Mouse (Mus musculus) erythroid progenitor cell, adult 5-6 weeks (primary cell): ENCODE measurements at regions not wholly inside any gene's neighbourhood (a gene's known extent, or its start where the extent isn't known, plus 50 kb on each side); places are given as distances from the start of the nearest gene placed in this dataset.
"Not testable (repeated sequence)": the region's sequence is repeated elsewhere in the genome, so short reads cannot be mapped to it uniquely, and the experiment has no call there.

Source experiments
- ATAC-seq: replicated peaks from 2 replicates; pipeline ENCODE4 v1.8.0; 2016; ENCODE audit warnings: moderate number of reproducible peaks, mild to moderate bottlenecking, moderate TSS enrichment, inconsistent platforms; ENCODE audit not compliant: poor library complexity, low FRiP score, severe bottlenecking

- ATAC-seq, result no peak
Measured at GRCm38 (mm10) chr10:117568138-117568387, 61.2 kb upstream of the Cpm start.

- no peak for ATAC-seq
Measured at GRCm38 (mm10) chr10:117567379-117568137, 61.7 kb upstream of the Cpm start.

GRCm38 (mm10) chr10:117566648-117567378 lies 62.5 kb upstream of the Cpm start:
- ATAC-seq, result no peak

- ATAC-seq, result no peak
Measured at GRCm38 (mm10) chr10:117566204-117566603, 63.1 kb upstream of the Cpm start.

GRCm38 (mm10) chr10:117565529-117566086 lies 63.7 kb upstream of the Cpm start:
- no peak for ATAC-seq

GRCm38 (mm10) chr10:117565110-117565509 lies 64.2 kb upstream of the Cpm start:
- no peak for ATAC-seq

GRCm38 (mm10) chr10:117564118-117565040 lies 64.9 kb upstream of the Cpm start:
- no peak for ATAC-seq

- ATAC-seq, result no peak
Measured at GRCm38 (mm10) chr10:117563429-117564117, 65.7 kb upstream of the Cpm start.

GRCm38 (mm10) chr10:117562850-117563248 lies 66.5 kb upstream of the Cpm start:
- ATAC-seq, result not testable (repeated sequence)

GRCm38 (mm10) chr10:117561909-117562849 lies 67.1 kb upstream of the Cpm start:
- ATAC-seq, result no peak

- no peak for ATAC-seq
Measured at GRCm38 (mm10) chr10:117561279-117561820, 68.0 kb upstream of the Cpm start.

- ATAC-seq, result no peak
Measured at GRCm38 (mm10) chr10:117560396-117561278, 68.7 kb upstream of the Cpm start.

- no peak for ATAC-seq
Measured at GRCm38 (mm10) chr10:117559615-117560395, 69.5 kb upstream of the Cpm start.

GRCm38 (mm10) chr10:117558891-117559614 lies 70.2 kb upstream of the Cpm start:
- no peak for ATAC-seq

- ATAC-seq, result no peak
Measured at GRCm38 (mm10) chr10:117558292-117558800, 71.0 kb upstream of the Cpm start.

GRCm38 (mm10) chr10:117557666-117558065 lies 71.6 kb upstream of the Cpm start:
- ATAC-seq, result no peak
